Mouse (Mus musculus): Measurements from ENCODE around the gene Dynll1.

- no peak for TF ChIP-seq CTCF (IDR thresholded peaks at IDR 0.05; ENCODE audit: control insufficient read depth, insufficient read depth, insufficient read length)
- no peak for TF ChIP-seq MYOG (IDR thresholded peaks at IDR 0.05; ENCODE audit: control insufficient read depth, extremely low read depth, insufficient read length)
- TF ChIP-seq USF1 (IDR thresholded peaks at IDR 0.05; ENCODE audit: low read depth): no peak
- no peak for TF ChIP-seq CEBPB (IDR thresholded peaks at IDR 0.05; ENCODE audit: low read depth)
- no peak for TF ChIP-seq MAX (IDR thresholded peaks at IDR 0.05)
Observed at GRCm38 (mm10) chr5:115296347-115296746, 4.5 kb downstream of the Dynll1 start.
